Mouse (Mus musculus) erythroblast, embryonic 14.5 days (primary cell): Measurements from ENCODE around the gene Zfp618.

Experiments
- GATA1 ChIP-seq: IDR thresholded peaks from 2 replicates; pipeline ENCODE4 v1.6.1; 2012; ENCODE audit warnings: low read length, inconsistent platforms, mixed read lengths
- TAL1 ChIP-seq: IDR thresholded peaks from 3 replicates; pipeline ENCODE4 v1.6.1; 2012; ENCODE audit warnings: low read length, inconsistent platforms, mixed read lengths

DNA sequence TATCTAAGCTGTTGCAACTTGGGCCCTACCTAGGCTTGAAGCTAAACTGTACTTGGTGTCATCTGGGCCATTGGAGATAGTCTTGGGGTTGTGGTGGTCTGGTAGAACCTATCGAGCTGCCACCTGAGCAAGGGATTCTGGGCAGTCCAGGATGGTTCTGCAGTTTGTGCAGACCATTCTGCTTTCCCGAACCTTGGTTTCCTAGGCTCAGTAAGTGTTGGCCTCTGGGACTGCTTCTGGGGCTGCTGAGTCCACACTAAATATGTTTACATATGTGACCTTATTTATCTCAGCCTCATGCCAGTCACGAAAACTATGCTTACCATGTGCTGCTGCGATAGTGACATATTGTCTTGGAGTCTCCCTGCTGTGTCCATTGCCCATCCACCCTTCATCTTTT, 93.3 kb downstream of the Zfp618 start:
- TF ChIP-seq GATA1: no peak
- no peak for TF ChIP-seq TAL1
